Mouse (Mus musculus): Measurements from ENCODE around the gene Ehmt2. TPM values are rescaled to one million over a fixed set of nuclear protein-coding genes. Genes with fewer than 3 reads are reported as not detected.
A peak's percentile ranks its signal among the peaks of the same experiment; 100 is the strongest.
"Not testable (repeated sequence)": the region's sequence is repeated elsewhere in the genome, so short reads cannot be mapped to it uniquely, and the experiment has no call there.

Gene Ehmt2
- polyA plus RNA-seq, 1 experiment from 2014 or later, result 39.5 TPM

DNA sequence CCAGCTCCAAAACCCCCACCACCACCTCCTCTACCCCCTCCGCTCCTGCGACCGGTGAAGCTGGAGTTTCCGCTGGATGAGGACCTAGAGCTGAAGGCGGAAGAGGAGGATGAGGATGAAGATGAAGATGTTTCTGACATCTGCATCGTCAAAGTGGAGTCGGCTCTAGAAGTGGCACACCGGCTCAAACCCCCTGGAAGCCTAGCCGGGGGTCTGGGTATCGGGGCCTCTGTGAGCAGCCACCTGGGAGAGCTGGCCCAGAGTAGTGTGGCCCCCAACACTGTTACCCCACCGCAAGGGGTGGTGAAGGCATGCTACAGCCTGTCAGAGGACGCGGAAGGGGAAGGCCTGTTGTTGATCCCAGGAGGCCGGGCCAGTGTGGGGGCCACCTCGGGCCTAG, 2.5 kb upstream of the Ehmt2 start:
- Histone ChIP-seq H3K9me3 (replicated peaks; ENCODE audit: control insufficient read depth, low read length) (no peaks in the 10 kb centered on the region), H3K4me3 (ENCODE audit: low read length) (no peak overlapping the region), H3K27me3 (ENCODE audit: control insufficient read depth, insufficient read depth, low read length) (no peaks in the 10 kb centered on the region), H3K4me1 (ENCODE audit: control insufficient read depth, insufficient read depth, low read length) (peaks cover 22% of the 10 kb centered on the region), H3K9ac (ENCODE audit: low read length) (no peak overlapping the region; the same call in none of the 2 replicates), H3K27ac (ENCODE audit: low read length) (no peak overlapping the region; the same call in 1 of the 2 replicates), H3K4me2 (ENCODE audit: low read depth, low read length) (peak overlapping the region; percentile 86; the same call in 1 of the 2 replicates), H3K36me3 (ENCODE audit: control insufficient read depth, insufficient read depth) (peaks cover 4% of the 10 kb centered on the region; the same call in 1 of the 2 replicates)
- ATAC-seq (replicated peaks; ENCODE audit: extremely low read depth, insufficient read depth, low FRiP score), result no peak
- 93% methylated on average over 15 of the region's 15 CpGs for WGBS

GRCm38 (mm10) chr17:34896366-34896765, 1.9 kb upstream of the Ehmt2 start:
- H3K27me3 ChIP-seq (ENCODE audit: control insufficient read depth, insufficient read depth, low read length), result no peaks in the 10 kb centered on the region
- H3K9ac ChIP-seq (ENCODE audit: low read length), result no peak overlapping the region
- H3K36me3 ChIP-seq (ENCODE audit: control insufficient read depth, insufficient read depth), result peaks cover 4% of the 10 kb centered on the region; the same call in 1 of the 2 replicates
- no peak for ATAC-seq (replicated peaks; ENCODE audit: extremely low read depth, insufficient read depth, low FRiP score)
- H3K4me1 ChIP-seq (ENCODE audit: control insufficient read depth, insufficient read depth, low read length), result peaks cover 22% of the 10 kb centered on the region
- H3K9me3 ChIP-seq (replicated peaks; ENCODE audit: control insufficient read depth, low read length), result no peaks in the 10 kb centered on the region
- 81% methylated on average over 17 of the region's 17 CpGs for WGBS
- no peak overlapping the region for H3K27ac ChIP-seq (ENCODE audit: low read length)
- H3K4me3 ChIP-seq (ENCODE audit: low read length), result no peak overlapping the region
- no peak overlapping the region for H3K4me2 ChIP-seq (ENCODE audit: low read depth, low read length)

DNA sequence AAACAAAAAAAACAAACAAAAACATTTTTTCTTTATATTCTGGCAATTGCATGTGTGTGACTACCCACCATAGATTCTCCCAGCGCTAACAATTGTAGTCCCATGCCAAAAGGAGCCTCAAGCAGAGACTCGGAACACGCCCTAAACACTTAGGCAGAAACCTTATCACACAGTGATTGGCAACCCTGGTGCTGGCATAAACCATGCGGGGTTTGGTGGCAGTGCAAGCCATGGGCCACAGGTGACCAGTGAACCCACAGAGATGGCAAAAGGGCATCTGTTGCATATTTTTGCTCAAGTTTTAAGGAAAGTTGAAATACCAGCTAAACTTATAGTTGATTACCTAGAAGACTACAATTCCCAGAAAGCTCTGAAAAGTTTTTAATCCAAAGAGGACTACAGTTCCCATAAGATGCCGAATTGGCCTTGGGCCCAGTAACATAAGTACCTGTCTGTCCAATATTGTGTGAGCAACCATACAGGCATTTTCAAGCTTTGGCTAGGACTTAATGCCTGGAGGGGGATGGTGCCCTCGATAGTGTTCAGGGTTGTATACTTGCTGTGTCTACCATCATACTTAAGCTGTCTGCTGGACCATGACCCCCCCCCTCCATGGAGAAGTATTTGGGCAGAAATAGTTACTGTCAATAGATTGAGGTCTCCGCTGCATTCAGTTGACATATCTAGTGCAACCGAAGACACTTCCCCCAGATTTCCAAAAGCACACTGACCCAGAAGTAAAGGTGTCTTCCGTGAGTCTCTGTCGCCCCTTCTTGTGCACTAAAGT, 703 bp upstream of the Ehmt2 start:
- peak overlapping the region; percentile 91 for H3K9ac ChIP-seq (ENCODE audit: low read length)
- H3K9me3 ChIP-seq (replicated peaks; ENCODE audit: control insufficient read depth, low read length), result no peaks in the 10 kb centered on the region
- no peak for ATAC-seq (replicated peaks; ENCODE audit: extremely low read depth, insufficient read depth, low FRiP score)
- H3K4me3 ChIP-seq (ENCODE audit: low read length), result peak overlapping the region; percentile 91
- peak overlapping the region; percentile 79 for H3K4me2 ChIP-seq (ENCODE audit: low read depth, low read length)
- peaks cover 22% of the 10 kb centered on the region for H3K4me1 ChIP-seq (ENCODE audit: control insufficient read depth, insufficient read depth, low read length)
- H3K27me3 ChIP-seq (ENCODE audit: control insufficient read depth, insufficient read depth, low read length), result no peaks in the 10 kb centered on the region
- WGBS, result 9% methylated on average over 10 of the region's 10 CpGs
- peaks cover 11% of the 10 kb centered on the region for H3K36me3 ChIP-seq (ENCODE audit: control insufficient read depth, insufficient read depth)
- H3K27ac ChIP-seq (ENCODE audit: low read length), result peak overlapping the region; percentile 96

GRCm38 (mm10) chr17:34898706-34899052, 410 bp downstream of the Ehmt2 start:
- ATAC-seq (replicated peaks; ENCODE audit: extremely low read depth, insufficient read depth, low FRiP score), result no peak
- WGBS, result 0% methylated on average over 24 of the region's 47 CpGs

GRCm38 (mm10) chr17:34899053-34899889, 1.0 kb downstream of the Ehmt2 start:
- Histone ChIP-seq H3K4me1 (ENCODE audit: control insufficient read depth, insufficient read depth, low read length) (peaks cover 20% of the 10 kb centered on the region), H3K9ac (ENCODE audit: low read length) (peak overlapping the region; percentile 91), H3K36me3 (ENCODE audit: control insufficient read depth, insufficient read depth) (peaks cover 21% of the 10 kb centered on the region), H3K4me3 (ENCODE audit: low read length) (peak overlapping the region; percentile 91), H3K9me3 (replicated peaks; ENCODE audit: control insufficient read depth, low read length) (no peaks in the 10 kb centered on the region), H3K27me3 (ENCODE audit: control insufficient read depth, insufficient read depth, low read length) (no peaks in the 10 kb centered on the region), H3K4me2 (ENCODE audit: low read depth, low read length) (peak overlapping the region; percentile 79), H3K27ac (ENCODE audit: low read length) (peak overlapping the region; percentile 96)
- under 1% methylated on average over 40 of the region's 45 CpGs for WGBS
- ATAC-seq (replicated peaks; ENCODE audit: extremely low read depth, insufficient read depth, low FRiP score), result no peak

More at GRCm38 (mm10) chr17:34898706-34899052, 410 bp downstream of the Ehmt2 start:
- Histone ChIP-seq H3K27ac (ENCODE audit: low read length) (peak overlapping the region; percentile 96), H3K9me3 (replicated peaks; ENCODE audit: control insufficient read depth, low read length) (no peaks in the 10 kb centered on the region), H3K9ac (ENCODE audit: low read length) (peak overlapping the region; percentile 91), H3K27me3 (ENCODE audit: control insufficient read depth, insufficient read depth, low read length) (no peaks in the 10 kb centered on the region), H3K36me3 (ENCODE audit: control insufficient read depth, insufficient read depth) (peaks cover 21% of the 10 kb centered on the region), H3K4me1 (ENCODE audit: control insufficient read depth, insufficient read depth, low read length) (peaks cover 20% of the 10 kb centered on the region), H3K4me2 (ENCODE audit: low read depth, low read length) (peak overlapping the region; percentile 79), H3K4me3 (ENCODE audit: low read length) (peak overlapping the region; percentile 91)

DNA sequence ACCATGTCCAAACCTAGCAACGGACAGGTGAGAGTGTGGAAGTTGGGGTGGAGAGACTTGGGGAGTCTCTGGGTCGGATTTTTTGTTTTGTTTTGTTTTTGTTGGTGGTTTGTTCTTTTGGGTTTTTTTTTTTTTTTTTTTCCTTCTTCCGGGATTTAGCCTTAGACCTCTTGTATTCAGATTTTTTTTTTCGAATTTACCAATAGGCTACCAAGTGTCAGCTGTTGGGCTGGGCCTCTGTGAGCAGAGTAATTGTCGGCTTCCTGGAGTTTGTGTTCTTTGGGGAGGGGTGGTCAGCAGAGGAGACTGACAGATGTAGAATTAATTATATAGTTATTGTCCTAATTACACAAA, 1.6 kb downstream of the Ehmt2 start:
- H3K4me3 ChIP-seq (ENCODE audit: low read length), result peak overlapping the region; percentile 91
- no peaks in the 10 kb centered on the region for H3K27me3 ChIP-seq (ENCODE audit: control insufficient read depth, insufficient read depth, low read length)
- H3K4me2 ChIP-seq (ENCODE audit: low read depth, low read length), result peak overlapping the region; percentile 79
- H3K36me3 ChIP-seq (ENCODE audit: control insufficient read depth, insufficient read depth), result peaks cover 27% of the 10 kb centered on the region
- H3K4me1 ChIP-seq (ENCODE audit: control insufficient read depth, insufficient read depth, low read length), result peaks cover 20% of the 10 kb centered on the region
- no peaks in the 10 kb centered on the region for H3K9me3 ChIP-seq (replicated peaks; ENCODE audit: control insufficient read depth, low read length)
- WGBS, result under 1% methylated on average over 5 of the region's 5 CpGs
- peak overlapping the region; percentile 91 for H3K9ac ChIP-seq (ENCODE audit: low read length)
- peak overlapping the region; percentile 96 for H3K27ac ChIP-seq (ENCODE audit: low read length)
- ATAC-seq (replicated peaks; ENCODE audit: extremely low read depth, insufficient read depth, low FRiP score), result no peak

DNA sequence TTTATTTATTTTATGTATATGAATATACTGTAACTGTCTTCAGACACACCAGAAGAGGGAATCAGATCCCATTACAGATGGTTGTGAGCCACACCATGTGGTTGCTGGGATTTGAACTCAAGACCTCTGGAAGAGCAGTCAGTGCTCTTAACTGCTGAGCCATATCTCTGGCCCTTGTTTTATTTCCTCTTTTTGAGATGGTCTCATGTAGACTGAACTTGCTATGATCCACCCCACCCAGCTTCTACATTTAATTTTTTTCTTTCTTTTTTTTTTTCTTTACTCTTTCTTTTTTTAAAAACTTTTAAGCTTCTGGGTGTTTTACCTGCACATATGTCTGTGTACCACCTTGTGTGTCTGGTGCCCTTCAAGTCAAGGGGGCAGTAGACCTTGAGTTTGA, 2.6 kb downstream of the Ehmt2 start:
- not testable (repeated sequence) for H3K4me2 ChIP-seq (ENCODE audit: low read depth, low read length); H3K27me3 ChIP-seq (ENCODE audit: control insufficient read depth, insufficient read depth, low read length); H3K4me3 ChIP-seq (ENCODE audit: low read length); H3K9ac ChIP-seq (ENCODE audit: low read length); H3K9me3 ChIP-seq (replicated peaks; ENCODE audit: control insufficient read depth, low read length); ATAC-seq (replicated peaks; ENCODE audit: extremely low read depth, insufficient read depth, low FRiP score); H3K27ac ChIP-seq (ENCODE audit: low read length)
- Histone ChIP-seq H3K36me3 (ENCODE audit: control insufficient read depth, insufficient read depth) (peaks cover 36% of the 10 kb centered on the region), H3K4me1 (ENCODE audit: control insufficient read depth, insufficient read depth, low read length) (peaks cover 17% of the 10 kb centered on the region)

DNA sequence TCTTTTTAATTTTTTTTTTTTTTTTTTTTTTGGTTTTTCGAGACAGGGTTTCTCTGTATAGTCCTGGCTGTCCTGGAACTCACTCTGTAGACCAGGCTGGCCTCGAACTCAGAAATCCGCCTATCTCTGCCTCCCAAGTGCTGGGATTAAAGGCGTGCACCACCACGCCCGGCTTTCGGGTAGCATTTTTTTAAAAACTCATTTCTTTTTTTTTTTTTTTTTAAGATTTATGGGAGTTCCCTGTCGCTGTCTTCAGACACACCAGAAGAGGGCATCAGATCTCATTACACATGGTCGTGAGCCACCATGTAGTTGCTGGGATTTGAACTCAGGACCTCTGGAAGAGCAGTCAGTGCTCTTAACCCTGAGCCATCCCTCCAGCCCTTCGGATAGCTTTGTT, 3.7 kb downstream of the Ehmt2 start:
- peaks cover 42% of the 10 kb centered on the region for H3K36me3 ChIP-seq (ENCODE audit: control insufficient read depth, insufficient read depth)
- WGBS, result 91% methylated on average over 9 of the region's 10 CpGs

DNA sequence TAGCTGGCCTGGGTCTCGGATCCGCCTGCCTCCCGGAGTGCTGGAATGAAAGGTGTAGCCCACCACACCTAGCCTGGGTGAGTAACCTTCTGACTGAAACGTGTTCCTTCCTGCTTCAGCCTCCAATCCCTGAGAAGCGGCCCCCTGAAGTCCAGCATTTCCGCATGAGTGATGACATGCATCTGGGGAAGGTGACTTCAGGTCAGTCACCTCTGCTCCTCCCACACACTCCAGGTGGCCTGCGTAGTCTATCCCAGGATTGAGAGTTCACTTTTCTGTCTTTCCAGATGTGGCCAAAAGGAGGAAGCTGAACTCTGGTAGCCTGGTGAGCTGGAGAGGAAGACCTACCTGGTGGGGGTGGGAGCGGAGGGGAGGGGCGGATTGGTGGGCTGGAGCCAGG, 4.6 kb downstream of the Ehmt2 start:
- 87% methylated on average over 9 of the region's 9 CpGs for WGBS
- peaks cover 51% of the 10 kb centered on the region for H3K36me3 ChIP-seq (ENCODE audit: control insufficient read depth, insufficient read depth)

More for the DNA sequence above, 3.7 kb downstream of the Ehmt2 start:
- not testable (repeated sequence) for H3K4me3 ChIP-seq (ENCODE audit: low read length); H3K4me2 ChIP-seq (ENCODE audit: low read depth, low read length); H3K27ac ChIP-seq (ENCODE audit: low read length); H3K9me3 ChIP-seq (replicated peaks; ENCODE audit: control insufficient read depth, low read length); H3K27me3 ChIP-seq (ENCODE audit: control insufficient read depth, insufficient read depth, low read length); H3K9ac ChIP-seq (ENCODE audit: low read length); ATAC-seq (replicated peaks; ENCODE audit: extremely low read depth, insufficient read depth, low FRiP score)
- H3K4me1 ChIP-seq (ENCODE audit: control insufficient read depth, insufficient read depth, low read length), result peaks cover 13% of the 10 kb centered on the region

More for the DNA sequence above, 4.6 kb downstream of the Ehmt2 start:
- Histone ChIP-seq H3K27me3 (ENCODE audit: control insufficient read depth, insufficient read depth, low read length) (no peaks in the 10 kb centered on the region), H3K4me3 (ENCODE audit: low read length) (no peak overlapping the region), H3K27ac (ENCODE audit: low read length) (no peak overlapping the region), H3K9ac (ENCODE audit: low read length) (no peak overlapping the region), H3K9me3 (replicated peaks; ENCODE audit: control insufficient read depth, low read length) (no peaks in the 10 kb centered on the region), H3K4me1 (ENCODE audit: control insufficient read depth, insufficient read depth, low read length) (peaks cover 6% of the 10 kb centered on the region), H3K4me2 (ENCODE audit: low read depth, low read length) (no peak overlapping the region)
- no peak for ATAC-seq (replicated peaks; ENCODE audit: extremely low read depth, insufficient read depth, low FRiP score)

Data from heart, embryonic 16.5 days (tissue).